Mouse (Mus musculus): ENCODE data around the gene Pkp1.

Gene Pkp1

DNA sequence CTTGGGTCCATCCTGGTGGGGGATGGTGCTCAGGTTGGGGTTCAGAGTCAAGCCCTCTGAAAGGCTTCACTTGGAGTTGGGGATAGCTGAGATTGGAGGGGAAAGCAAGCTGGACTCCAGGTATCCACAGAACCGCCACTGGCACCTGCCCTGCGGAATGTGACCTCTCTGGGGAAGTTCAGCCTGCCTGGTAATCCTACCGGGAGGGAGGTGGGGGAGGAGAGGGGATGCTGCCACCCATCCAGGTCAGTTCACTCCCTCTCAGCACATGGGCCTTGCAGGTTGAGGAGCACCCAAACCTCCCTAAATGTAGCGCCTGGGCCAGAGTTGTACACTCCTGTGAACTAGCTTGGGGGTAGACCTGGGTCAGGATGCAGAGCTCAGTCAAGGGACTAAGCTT lies 62.9 kb downstream of the Pkp1 start:
- DNase-seq (ENCODE audit: low spot score), result no peak

DNA sequence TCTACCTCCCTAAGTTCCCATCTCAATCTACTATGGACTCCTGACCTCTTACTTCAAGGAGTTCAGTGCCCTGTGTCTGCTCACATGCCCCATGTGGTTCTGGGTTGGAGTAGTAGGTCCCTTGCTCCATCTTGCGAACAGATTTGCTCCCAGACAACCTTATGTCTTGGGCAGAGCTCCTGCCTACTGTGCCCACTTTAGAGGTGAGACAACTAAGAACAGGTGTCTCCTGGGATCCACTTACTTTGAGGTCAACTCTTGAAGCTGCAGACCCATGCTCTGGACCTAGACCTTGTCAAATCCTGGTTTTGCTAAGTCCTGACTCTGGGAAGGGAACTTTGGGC lies 63.7 kb downstream of the Pkp1 start:
- no peak for DNase-seq (ENCODE audit: low spot score)

DNA sequence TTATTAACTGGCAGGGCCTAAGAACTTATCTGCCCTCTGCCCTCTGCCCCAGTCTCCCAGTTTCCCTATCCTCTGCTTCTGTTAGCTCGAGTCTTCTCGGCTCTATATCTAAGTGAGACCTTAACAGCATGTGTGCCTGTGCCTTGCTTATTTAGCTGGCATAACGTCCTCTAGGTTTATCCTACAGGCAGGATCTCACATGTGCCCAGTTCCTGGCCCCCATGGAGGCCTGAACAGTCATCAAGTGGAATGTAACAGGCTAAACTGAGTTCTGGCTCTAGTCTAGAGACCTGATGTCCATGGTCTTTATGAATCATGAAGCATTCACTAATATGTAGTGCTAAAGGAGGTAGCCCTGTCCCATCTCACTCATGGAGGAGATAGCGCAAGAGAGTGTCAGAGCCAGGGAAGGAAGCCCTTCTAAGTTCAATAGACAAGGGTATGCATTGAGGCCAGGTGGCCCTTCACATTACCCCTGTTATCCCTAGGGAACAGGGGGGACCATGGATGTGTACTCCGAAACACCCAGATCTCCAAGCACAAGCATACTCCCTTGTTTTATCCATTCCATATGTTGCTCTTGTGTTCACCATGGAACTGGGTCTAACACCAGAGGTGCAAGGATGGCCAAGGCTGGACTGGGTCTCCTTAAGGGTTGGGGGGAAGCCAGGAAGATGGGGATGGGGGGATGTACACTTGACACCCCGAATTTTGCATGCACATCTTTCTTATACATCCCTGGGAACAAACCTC lies 64.2 kb downstream of the Pkp1 start:
- DNase-seq (ENCODE audit: low spot score), result no peak

DNA sequence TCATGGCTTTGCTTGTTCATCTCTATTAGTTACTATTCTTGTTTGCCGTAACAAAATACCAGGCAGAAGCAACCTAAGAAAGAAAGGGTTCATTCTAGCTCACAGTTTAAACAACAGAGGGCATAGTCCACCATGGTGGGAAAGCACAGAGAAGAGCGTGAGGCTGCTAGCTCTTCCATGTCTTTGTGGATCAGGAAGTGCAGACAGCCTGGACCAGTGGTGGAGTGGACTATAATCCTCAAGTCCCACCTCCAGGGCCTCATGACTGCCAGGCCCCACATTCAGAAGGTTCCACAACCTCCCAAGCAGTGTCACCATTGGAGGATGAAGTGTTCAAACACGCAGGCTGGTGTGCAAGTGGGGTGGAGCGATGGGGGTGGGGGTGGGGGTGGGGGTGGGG lies 65.8 kb downstream of the Pkp1 start:
- DNase-seq (ENCODE audit: low spot score), result no peak

DNA sequence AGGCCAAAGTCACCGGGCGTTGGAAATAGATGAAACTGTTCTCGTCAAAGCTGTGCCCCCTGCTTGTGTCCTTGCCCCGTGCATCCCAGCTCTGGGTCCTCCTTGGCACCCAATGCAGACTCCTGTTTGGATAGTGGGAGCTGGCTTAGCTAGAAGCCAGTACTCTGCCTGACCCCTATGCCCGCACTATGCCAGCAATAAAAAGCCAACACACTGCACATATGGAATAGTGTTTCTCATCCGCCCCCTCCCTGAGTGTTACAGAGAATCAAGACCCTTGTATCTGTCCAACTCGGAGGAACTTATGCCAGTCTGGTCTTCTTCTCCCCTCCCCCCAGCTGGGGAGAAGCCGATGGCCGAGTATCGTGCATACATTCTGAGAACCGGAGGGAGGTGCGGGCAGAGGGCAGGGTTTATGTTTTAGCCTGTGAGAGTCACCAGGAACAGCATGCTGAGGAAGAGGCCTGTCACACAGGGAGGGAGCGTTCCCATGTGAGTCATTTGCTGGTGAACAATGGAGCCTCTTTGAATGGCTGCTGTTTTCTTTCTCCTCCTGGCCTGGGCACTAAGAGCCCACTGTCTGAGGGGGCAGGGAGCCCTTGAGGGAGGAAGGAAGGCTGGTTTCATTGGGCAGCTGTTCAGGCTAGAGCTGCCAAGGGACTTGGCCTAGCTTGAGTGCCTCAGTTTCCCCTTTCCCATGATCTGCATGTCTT lies 66.8 kb downstream of the Pkp1 start:
- no peak for DNase-seq (ENCODE audit: low spot score)

DNA sequence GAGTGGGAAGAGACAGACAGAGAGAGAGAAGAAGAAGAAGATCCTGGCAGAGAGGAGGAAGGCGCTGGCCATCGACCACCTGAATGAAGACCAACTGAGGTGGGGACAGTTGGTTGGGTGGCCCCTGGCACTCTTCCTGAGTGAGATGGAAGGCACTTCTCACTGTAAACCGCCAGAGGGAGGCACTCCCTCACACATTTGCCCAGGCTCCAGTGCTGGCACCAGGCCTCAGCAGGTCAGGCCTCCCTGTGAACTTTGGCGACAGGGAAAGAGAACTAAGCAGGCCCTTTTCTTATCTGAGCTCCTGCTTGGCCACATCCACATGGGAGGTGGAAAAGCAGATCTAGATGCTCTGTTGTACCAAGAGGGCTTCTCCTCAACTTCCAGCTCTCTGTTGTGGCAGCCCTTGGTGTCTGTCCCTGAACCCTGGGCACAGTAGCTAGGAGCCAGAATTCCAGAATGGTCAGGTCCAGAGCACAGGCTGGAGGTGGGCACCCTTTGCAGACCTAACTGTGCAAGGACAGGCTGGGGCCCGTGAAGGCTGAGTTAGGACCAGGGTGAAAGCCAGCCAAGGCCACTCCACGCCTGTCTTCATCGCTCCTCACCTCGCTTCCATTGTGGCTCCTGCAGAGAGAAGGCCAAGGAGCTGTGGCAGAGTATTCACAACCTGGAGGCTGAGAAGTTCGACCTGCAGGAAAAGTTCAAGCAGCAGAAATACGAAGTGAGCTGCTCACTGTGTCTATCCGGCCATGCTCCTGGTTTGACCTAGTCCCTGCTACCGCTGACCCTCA lies 68.1 kb downstream of the Pkp1 start:
- DNase-seq (ENCODE audit: low spot score), result peak; percentile 43

DNA sequence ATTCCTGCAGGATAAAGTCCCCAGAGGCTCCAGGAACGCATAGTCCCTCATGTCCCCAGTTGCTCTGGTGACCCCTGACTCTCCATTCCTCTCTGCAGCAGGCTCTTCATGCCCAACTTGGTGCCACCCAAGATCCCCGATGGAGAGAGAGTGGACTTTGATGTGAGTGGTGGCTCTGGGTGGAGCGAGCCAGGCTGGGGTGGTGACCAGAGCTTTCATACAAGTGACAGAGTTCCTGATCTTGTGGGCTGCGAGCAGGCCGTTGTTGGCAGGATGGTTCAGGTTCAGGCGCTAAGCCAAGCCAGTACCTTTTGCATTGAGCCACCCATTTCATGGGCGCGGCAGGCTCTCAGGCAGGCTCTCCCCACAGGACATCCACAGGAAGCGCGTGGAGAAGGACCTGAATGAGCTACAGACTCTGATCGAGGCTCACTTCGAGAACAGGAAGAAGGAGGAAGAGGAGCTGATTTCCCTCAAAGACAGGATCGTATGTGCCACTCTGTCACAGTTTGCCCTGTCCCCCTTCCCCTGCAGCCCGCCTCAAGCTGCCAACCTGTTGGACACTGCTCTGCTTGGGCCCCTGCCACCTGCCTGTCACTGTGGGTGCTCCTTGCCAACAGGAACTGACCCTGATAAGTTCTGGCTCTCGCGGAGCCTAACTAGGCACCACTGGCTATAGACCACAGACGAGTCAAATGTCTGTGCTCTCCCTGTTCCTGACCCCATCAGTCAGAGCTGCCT lies 71.2 kb downstream of the Pkp1 start:
- DNase-seq (ENCODE audit: low spot score), result no peak

DNA sequence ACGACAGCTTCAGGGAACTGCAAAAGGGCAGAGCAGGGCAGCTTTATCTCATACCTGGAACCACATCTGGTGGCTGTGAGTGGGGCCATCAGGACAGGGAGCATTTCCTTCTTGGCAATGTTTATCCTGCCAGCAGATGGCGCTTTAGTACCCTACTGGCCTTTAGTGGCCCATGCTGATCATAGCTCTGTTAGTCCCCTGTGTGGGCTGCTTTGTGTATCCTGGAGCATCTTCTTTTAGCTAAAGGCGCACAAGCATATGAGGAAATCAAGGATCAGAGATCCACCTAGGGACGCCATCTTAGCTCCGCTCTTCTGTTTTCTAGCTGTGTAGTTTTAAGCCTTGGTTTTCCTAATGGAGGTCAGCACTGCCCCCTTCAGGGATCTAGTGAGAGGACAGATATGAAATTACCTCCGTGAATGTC lies 71.9 kb downstream of the Pkp1 start:
- no peak for DNase-seq (ENCODE audit: low spot score)

DNA sequence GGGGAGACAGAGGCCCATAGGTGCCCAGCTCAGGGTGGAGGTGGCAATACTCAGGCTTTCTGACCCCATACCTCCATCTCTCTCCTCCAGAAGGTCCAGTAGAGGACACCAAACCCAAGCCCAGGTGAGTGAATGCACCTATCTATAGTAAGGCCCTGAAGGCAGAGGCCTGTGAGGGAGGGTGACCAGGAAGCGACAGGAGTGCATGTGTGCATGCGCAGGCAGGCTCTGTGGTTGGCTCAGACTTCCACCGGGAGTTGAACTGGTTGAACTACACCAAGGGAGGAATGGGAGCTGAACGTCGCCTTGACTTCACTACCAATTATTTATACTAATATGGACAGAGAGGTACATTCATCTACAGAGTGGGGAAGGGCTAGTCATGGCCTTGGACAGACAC lies 72.4 kb downstream of the Pkp1 start:
- DNase-seq (ENCODE audit: low spot score), result no peak

DNA sequence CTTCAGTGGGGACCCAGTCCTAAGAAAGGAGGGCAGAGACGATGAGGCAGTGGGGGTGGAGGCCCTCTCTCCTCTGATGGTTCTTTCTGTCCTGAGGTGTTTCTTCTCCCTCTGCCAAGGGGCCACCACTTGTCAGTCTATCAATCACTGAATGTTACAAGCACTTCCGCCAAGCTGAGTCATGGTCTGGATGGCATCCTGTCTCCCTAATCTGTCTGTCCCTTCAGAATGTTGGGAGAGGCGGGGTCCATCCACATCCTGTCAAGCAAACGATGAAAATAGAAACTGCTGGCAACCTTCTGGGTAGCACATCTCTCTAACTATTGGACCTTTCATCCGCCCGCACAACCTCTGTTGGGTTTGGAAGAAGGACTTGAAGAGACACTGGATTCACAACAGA lies 74.5 kb downstream of the Pkp1 start:
- no peak for DNase-seq (ENCODE audit: low spot score)

DNA sequence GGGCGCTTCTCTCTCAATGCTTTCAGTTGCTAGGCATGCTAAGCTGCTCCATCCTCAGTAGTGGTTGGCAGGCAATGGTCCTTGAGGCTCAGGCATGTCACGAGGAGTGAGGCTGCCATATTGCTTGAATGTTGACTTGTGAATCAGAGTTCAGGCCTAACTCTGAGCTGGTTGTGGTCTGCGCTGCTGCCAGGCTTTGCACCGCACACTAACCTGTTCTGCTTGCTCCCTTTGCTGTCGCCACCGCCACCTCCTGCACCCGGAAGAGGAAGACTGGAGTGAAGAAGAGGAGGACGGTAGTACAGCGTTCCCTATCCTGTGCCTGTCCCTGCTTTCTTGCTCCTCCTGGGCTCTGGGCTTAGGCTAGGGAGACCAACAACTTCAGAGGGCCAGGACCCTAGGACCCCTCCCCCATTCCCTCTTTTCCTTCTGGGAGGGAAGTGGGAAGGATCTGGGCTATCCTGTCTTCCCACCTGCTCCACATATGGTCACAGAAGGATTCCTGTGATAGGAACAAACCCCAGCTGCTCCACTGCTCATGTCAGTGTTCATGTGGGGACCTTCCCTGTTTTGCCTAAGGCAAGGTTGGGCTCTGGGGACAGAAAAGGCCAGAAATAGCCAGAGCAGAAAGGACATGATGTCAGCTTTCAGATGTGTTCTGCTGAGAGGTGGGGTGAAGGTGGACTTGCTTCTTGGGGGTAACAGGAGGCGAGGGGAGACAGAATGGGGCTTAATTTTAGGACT lies 75.3 kb downstream of the Pkp1 start:
- no peak for DNase-seq (ENCODE audit: low spot score)

DNA sequence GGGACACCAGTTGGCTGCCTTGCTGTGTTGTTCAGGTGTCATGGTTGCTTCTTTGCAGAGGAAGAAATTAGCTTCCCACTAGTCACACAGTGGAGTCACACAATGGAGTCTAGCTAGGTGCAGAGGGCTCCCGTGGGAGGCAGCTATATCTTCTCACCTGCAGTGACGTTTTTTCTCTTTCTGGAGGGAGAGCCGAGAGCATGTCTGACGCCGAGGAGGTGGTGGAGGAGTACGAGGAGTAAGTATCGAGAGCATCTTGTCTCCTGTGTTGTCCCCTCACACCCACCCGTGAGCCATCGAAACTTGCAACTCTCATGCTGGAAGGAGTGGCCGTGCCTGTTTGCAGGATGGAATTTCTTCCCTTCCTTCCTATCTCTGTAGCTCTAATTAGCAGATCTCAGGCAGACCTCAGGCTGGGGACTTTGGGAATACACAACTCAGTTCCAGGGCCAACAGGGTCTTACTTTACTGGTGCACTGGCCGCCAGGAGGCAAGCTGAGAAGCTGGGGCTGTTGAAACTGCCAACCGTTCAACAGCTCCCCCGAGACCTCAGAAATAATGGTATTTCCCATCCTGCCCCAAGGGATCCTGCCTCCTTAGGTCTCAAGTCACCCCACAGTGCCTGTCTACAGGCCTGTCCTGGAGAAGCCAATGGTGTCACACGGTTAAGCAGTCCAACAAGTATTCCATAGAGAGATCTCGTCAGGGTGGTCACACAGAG lies 78.2 kb downstream of the Pkp1 start:
- no peak for DNase-seq (ENCODE audit: low spot score)

DNA sequence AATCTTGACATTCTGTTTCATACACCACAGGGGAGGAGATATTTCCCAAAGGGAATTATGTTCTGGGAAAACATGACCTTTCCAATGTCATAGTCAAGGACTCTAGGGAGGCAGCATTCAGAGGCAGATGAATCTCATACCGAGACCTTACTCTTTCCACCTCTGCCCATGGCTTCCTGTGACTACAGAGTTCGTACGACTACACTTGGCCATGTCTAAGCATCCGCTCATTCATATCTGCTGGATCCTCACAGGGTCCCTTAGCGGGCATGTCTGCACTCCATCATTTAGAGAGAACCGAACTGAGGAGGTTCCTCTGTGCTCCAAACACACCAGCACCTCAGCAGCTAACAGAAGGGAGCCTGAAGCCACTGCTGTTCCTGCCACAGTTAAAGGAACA lies 79.9 kb downstream of the Pkp1 start:
- no peak for DNase-seq (ENCODE audit: low spot score)

DNA sequence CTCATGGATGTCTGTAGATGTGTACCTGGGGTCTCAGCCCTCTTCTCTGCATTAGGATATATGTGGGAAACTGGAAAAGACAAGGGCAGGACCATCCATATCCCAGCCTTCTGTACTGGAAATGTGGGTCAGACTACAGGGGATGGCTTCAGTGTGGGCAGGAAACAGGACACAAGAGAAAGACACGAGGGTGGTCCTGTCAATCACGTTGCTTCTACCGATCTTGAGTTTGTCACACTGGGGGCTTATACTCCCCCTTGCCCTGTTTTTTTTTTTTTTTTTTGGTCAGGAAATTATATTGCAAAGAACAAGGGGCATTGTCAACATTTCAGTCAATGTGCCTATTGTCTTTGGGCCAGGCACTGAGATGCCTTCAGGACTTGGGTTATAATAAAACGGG lies 80.4 kb downstream of the Pkp1 start:
- DNase-seq (ENCODE audit: low spot score), result no peak

DNA sequence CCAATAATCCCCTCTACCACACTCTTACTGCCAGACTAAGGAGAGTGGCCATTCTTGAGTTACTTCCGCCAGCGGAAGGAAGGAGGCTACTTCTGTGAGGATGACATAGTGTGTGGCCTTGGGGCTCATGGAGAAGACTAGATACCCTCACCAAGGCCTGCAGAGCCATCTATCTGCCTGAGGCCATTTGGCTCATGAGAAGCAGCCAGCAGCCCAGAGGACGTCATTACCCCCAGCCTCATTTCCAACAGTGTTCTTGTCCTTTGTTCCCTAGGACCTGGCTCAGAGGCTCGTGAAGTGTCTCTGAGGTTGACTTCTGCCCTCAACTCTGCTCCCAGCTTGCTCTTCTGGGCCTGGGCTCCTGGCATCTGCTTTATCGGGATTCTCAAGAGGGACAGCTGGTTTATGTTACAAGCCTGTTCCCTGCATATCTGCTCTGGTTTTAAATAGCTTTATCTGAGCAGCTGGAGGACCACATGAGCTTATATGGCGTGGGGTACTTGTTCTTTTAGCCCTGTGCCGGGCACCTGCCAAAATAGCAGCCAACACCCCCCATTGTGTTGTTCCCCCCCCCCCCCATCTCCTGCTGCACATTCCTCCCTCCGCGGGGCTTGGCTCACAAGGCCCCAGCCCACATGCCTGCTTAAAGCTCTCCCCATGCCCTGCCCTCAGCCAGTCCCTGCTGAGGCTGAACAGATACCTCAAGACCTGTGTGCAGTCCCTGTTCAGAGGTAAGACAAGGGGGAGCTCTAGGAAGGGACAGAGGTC lies 83.1 kb downstream of the Pkp1 start, which contains the start of gene Tnnt2:
Tnnt2 (plus strand) TSS at position 639 of the 768 bp plus-strand sequence.
- no peak for DNase-seq (ENCODE audit: low spot score)

DNA sequence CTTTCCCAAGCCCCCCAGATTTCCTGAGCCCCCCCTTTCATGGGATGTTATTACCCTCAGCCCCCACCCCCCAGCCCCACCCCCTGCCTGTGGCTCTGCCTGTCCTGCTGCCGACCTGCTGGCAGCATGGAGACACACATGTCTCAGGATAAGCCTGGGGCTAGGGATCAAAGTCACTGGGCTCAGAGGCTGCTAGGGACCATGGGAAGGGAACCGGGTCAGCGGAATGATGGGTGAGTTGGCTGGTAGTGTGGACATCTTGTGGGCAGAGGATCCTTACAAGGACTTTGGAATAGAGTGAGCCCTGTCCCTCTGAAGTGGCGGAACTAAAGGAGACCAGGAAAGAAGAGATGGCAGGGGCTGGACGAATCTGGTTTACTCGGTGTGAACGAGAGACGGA lies 84.0 kb downstream of the Pkp1 start:
- no peak for DNase-seq (ENCODE audit: low spot score)

DNA sequence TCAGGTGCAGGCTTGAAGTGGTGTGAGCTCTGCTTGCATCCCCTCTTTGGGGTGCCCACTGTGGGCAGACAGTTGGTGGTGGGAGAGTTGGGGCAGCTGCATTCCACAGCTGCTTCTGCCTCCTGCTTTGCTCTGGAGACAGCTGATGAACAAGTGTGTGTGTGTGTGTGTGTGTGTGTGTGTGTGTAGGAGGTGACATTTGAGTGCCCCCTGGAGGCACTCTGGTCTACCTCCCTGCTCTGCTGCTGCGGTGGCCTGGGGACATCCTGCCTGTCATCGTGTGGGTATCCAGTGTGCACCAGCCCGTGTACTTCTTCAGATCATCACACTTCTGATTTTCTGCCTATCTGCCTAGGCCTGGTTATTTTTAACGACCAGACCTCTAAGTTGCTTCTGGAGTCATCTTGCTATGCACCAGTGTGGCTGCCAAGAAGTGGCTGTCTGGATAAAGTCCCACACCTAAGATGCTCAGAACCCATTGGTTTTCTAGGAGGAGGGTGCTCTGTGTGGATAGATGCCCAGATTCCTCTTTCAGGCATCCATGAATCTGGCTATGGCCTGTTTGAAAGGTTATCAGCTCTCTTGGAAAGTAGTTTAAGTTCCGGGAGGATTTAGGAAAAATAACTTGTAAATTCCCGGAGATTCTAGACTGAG lies 84.7 kb downstream of the Pkp1 start:
- no peak for DNase-seq (ENCODE audit: low spot score)

DNA sequence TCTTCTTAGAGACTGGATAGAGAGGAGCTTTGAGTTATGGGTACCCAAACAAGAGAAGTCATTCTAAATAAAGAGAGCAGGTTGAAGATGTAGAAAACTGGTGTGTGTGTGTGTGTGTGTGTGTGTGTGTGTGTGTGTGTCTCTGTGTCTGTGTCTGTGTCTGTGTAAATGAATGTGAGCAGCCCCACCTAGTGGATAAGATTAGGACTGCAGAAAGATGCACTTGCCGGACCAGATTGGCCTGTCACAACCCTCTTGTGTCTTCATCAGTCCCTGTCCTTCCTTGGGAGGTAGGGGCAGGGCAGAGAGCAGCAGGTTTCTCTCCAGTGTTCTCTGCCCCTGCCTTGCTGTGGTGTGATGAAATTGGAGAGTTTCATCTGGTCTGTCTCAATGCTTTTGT lies 90.1 kb downstream of the Pkp1 start:
- no peak for DNase-seq (ENCODE audit: low spot score)

DNA sequence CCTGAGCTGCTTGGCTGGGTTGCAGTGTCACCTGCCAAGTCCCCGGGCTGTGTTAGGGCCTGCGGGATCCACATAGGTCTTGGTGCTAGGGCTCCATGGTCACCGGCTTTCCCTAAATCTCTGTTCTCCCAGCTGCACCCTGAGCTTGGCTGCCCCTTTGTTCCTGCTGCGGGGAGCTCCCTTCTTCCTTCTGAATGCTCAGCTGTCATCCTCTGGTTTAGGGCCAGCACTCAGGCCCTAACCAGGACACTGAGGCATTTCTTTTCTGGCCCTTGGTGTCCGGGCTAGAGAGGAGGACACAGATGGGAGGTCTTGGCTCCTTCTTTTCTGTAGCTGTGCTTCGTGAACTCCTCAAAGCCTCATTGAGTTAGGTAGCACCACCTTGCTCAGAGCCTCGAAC lies 97.2 kb downstream of the Pkp1 start:
- no peak for DNase-seq (ENCODE audit: low spot score)

Data from ovary, postnatal 14 days (tissue).